Mouse (Mus musculus) liver, embryonic 14.5 days (tissue): ENCODE results near the gene Acox3. TPM values are rescaled to one million over a fixed set of nuclear protein-coding genes. Genes with fewer than 3 reads are reported as not detected.

Experiments used
- ATAC-seq: fragments of 200-750 bp; cut with Nextera tagmentation; 2 replicates; pipeline ENCODE4 v1.8.0; 2017; ENCODE audit warnings: moderate number of reproducible peaks, mild to moderate bottlenecking, moderate library complexity; ENCODE audit not compliant: insufficient read depth
- DNase-seq, 3 experiments: peaks; one replicate each; pipeline ENCODE4 v3.0.0-alpha.2; 2012 to 2013; ENCODE audit warnings: low read depth in 3 of 3, low spot score in 3 of 3
- H3K27ac ChIP-seq: fragments of 300-500 bp; sonication (generic); 2 replicates; pipeline ENCODE4 v1.5.1; 2014; ENCODE audit warnings: moderate library complexity, mild to moderate bottlenecking, control low read depth, inconsistent platforms
- H3K27me3 ChIP-seq: fragments of 300-500 bp; sonication (generic); 2 replicates; pipeline ENCODE4 v1.6.1; 2014; ENCODE audit warnings: mild to moderate bottlenecking, low read length, moderate library complexity; ENCODE audit not compliant: control insufficient read depth, insufficient read depth
- H3K36me3 ChIP-seq: fragments of 300-500 bp; sonication (generic); replicated peaks from 2 replicates; pipeline ENCODE4 v1.6.1; 2014; ENCODE audit warnings: low read depth; ENCODE audit not compliant: control insufficient read depth, insufficient read depth
- H3K4me1 ChIP-seq, 2 experiments: fragments of 200-500 bp in 1 of 2; fragments of 300-500 bp in 1 of 2; sonication (generic) in 1 of 2; replicated peaks; 2 replicates each; pipeline ENCODE4 v1.6.1; 2012 to 2014; ENCODE audit warnings: antibody characterized with exemption in 1 of 2, inconsistent platforms in 1 of 2, low read length in 1 of 2; ENCODE audit not compliant: control insufficient read depth in 2 of 2, insufficient read depth in 2 of 2
- H3K4me2 ChIP-seq: fragments of 300-500 bp; sonication (generic); 2 replicates; pipeline ENCODE4 v1.6.1; 2014; ENCODE audit warnings: low read depth, mild to moderate bottlenecking, control low read depth, moderate library complexity
- H3K4me3 ChIP-seq, 2 experiments: fragments of 200-500 bp in 1 of 2; fragments of 300-500 bp in 1 of 2; sonication (generic) in 1 of 2; 2 replicates each; pipeline ENCODE4 v1.5.1; 2012 to 2014; ENCODE audit warnings: low read depth in 2 of 2, low read length in 2 of 2, mild to moderate bottlenecking in 2 of 2, control low read depth in 1 of 2, inconsistent platforms in 1 of 2, moderate library complexity in 1 of 2; ENCODE audit not compliant: insufficient read depth in 1 of 2
- H3K9ac ChIP-seq: fragments of 300-500 bp; sonication (generic); replicated peaks from 2 replicates; pipeline ENCODE4 v1.6.1; 2014; ENCODE audit warnings: mild to moderate bottlenecking, control low read depth, moderate library complexity
- H3K9me3 ChIP-seq: fragments of 300-500 bp; sonication (generic); 2 replicates; pipeline ENCODE4 v1.6.1; 2016; ENCODE audit warnings: low read length, mixed read lengths; ENCODE audit not compliant: control insufficient read depth
- CTCF ChIP-seq: IDR thresholded peaks from 2 replicates; pipeline ENCODE4 v1.5.1; 2016; ENCODE audit warnings: antibody characterized with exemption, low read depth, control low read depth
- EP300 ChIP-seq: IDR thresholded peaks from 2 replicates; pipeline ENCODE4 v1.6.1; 2016; ENCODE audit warnings: antibody characterized with exemption, low read depth
- WGBS: fragments of 180-500 bp; shearing (Covaris S2); extraction: QIAGEN DNeasy Blood & Tissue Kit; methylation state at CpG from one replicate; pipeline ENCODE4 v1.1.7; 2014; ENCODE audit not compliant: insufficient replicate concordance; 5-methylcytosine and 5-hydroxymethylcytosine counted together
- polyA plus RNA-seq, 2 experiments: library from polyadenylated mRNA; depleted of rRNA in 1 of 2; stranded (reverse) in 1 of 2; unstranded in 1 of 2; fragments of >200 nt; fragmentation: Nextera tagmentation in 1 of 2; extraction: Ambion mirVana in 1 of 2; gene quantifications; 2 replicates each; pipeline versions ENCODE4 v1.2.1 to v1.2.3; 2012 to 2014

The Acox3 gene
- polyA plus RNA-seq, 2 experiments = 2.5 to 3.6 TPM

GRCm38 (mm10) chr5:35540555-35540954 lies 42.3 kb upstream of the Acox3 start:
- H3K9me3 ChIP-seq = no peaks in the 10 kb centered on the region
- no peak for DNase-seq
- H3K36me3 ChIP-seq = no peaks in the 10 kb centered on the region
- WGBS = 42% methylated on average over 5 of the region's 5 CpGs
- 0 out of 4 replicates have a peak, but pooled peaks cover 0 to 2% of the 10 kb centered on the region in 2 experiments for H3K4me1 ChIP-seq
- no peak overlapping the region for H3K4me2 ChIP-seq
- no peak overlapping the region for H3K27ac ChIP-seq
- H3K27me3 ChIP-seq = no peaks in the 10 kb centered on the region
- no peak overlapping the region for H3K9ac ChIP-seq
- H3K4me3 ChIP-seq = no peak overlapping the region
- no peak for ATAC-seq
- TF ChIP-seq CTCF (no peak), EP300 (no peak)

- ATAC-seq = no peak
- no peak overlapping the region for H3K9ac ChIP-seq
- WGBS = 58% methylated on average over 4 of the region's 4 CpGs
- H3K27me3 ChIP-seq = no peaks in the 10 kb centered on the region
- H3K36me3 ChIP-seq = no peaks in the 10 kb centered on the region
- 0 out of 4 replicates have a peak, but pooled peaks cover 0 to 2% of the 10 kb centered on the region in 2 experiments for H3K4me1 ChIP-seq
- H3K4me3 ChIP-seq = no peak overlapping the region
- no peaks in the 10 kb centered on the region for H3K9me3 ChIP-seq
- TF ChIP-seq CTCF (no peak), EP300 (no peak)
- no peak overlapping the region for H3K4me2 ChIP-seq
- no peak for DNase-seq
- H3K27ac ChIP-seq = no peak overlapping the region
These were observed 41.6 kb upstream of the Acox3 start for GRCm38 (mm10) chr5:35541059-35541790.

DNA sequence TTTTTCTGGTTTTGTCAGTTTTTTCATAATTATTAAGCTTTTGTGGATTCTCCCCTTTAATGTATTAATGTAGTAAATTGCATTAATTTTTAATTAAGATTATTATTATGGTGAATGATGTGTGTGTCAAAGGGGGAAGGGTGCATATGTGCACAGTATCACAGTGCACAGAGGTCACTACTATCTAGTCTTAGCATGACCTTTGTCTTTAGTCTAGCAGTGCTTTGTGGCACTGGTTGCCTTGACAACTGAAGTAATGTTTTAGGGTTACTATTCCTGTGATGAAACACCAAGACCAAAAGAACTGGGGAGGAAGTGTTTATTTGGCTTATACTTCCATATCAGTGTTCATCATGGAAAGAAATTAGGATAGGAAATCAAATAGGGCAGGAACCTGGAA lies 36.7 kb upstream of the Acox3 start:
- no peak overlapping the region for H3K4me3 ChIP-seq
- H3K9me3 ChIP-seq = no peaks in the 10 kb centered on the region
- H3K4me1 ChIP-seq = 0 out of 4 replicates have a peak, but pooled peaks cover 0 to 2% of the 10 kb centered on the region in 2 experiments
- H3K36me3 ChIP-seq = no peaks in the 10 kb centered on the region
- no peak overlapping the region for H3K4me2 ChIP-seq
- no peak for ATAC-seq
- no peaks in the 10 kb centered on the region for H3K27me3 ChIP-seq
- TF ChIP-seq EP300 (no peak), CTCF (no peak)
- H3K27ac ChIP-seq = no peak overlapping the region
- H3K9ac ChIP-seq = no peak overlapping the region
- no peak for DNase-seq

- TF ChIP-seq EP300 (no peak), CTCF (no peak)
- ATAC-seq = no peak
- Histone ChIP-seq H3K9me3 (no peaks in the 10 kb centered on the region), H3K27me3 (no peaks in the 10 kb centered on the region), H3K4me2 (no peak overlapping the region), H3K27ac (no peak overlapping the region), H3K4me3 (no peak overlapping the region), H3K9ac (no peak overlapping the region), H3K4me1 (no peaks in the 10 kb centered on the region), H3K36me3 (no peaks in the 10 kb centered on the region)
- WGBS = 31% methylated on average over 7 of the region's 7 CpGs
- no peak for DNase-seq
These were observed 30.7 kb upstream of the Acox3 start for GRCm38 (mm10) chr5:35551855-35552837.
